Mouse (Mus musculus): ENCODE measurements around the gene Rnaseh2b. TPM values are rescaled to one million over a fixed set of nuclear protein-coding genes. Genes with fewer than 3 reads are reported as not detected.

Rnaseh2b gene
- total and polyA plus RNA-seq, 3 experiments = 16.8 to 88.9 (median 40.0) TPM

- no peaks in the 10 kb centered on the region for H3K27me3 ChIP-seq (ENCODE audit: insufficient read depth, low read length)
- H3K36me3 ChIP-seq (replicated peaks) = peaks cover 31% of the 10 kb centered on the region
- DNase-seq (ENCODE audit: low spot score) = peak; percentile 82
- TF ChIP-seq GATA1 (IDR thresholded peaks at IDR 0.05; ENCODE audit: borderline replicate concordance, low read length) (no peak), CTCF (IDR thresholded peaks at IDR 0.05; ENCODE audit: low read depth, low read length) (no peak), POLR2AphosphoS5 (IDR thresholded peaks at IDR 0.05; ENCODE audit: insufficient replicate concordance, low read depth, low read length) (no peak), TAL1 (conservative IDR thresholded peaks at IDR 0.05; ENCODE audit: low read depth, low read length) (no peak), GATA2 (IDR thresholded peaks at IDR 0.05; ENCODE audit: borderline replicate concordance, low read depth, low read length) (no peak)
- H3K9me3 ChIP-seq (replicated peaks) = no peaks in the 10 kb centered on the region
- H3K4me1 ChIP-seq (ENCODE audit: insufficient read depth, low read depth, low read length) = peaks cover 62% of the 10 kb centered on the region
- peak; percentile 72 for ATAC-seq (ENCODE audit: extremely low read depth, insufficient number of reproducible peaks, low FRiP score, poor library complexity, severe bottlenecking)
- H3K4me3 ChIP-seq (ENCODE audit: low read depth, low read length) = peak overlapping the region; percentile 78
These were observed 39.7 kb downstream of the Rnaseh2b start for GRCm38 (mm10) chr14:62331866-62332619.

GRCm38 (mm10) chr14:62333909-62334687 lies 41.7 kb downstream of the Rnaseh2b start:
- peak; percentile 29 for DNase-seq (ENCODE audit: low spot score)
- no peaks in the 10 kb centered on the region for H3K27me3 ChIP-seq (ENCODE audit: insufficient read depth, low read length)
- ATAC-seq (ENCODE audit: extremely low read depth, insufficient number of reproducible peaks, low FRiP score, poor library complexity, severe bottlenecking) = no peak
- H3K4me3 ChIP-seq (ENCODE audit: low read depth, low read length) = no peak overlapping the region; the same call in 1 of the 2 replicates
- TF ChIP-seq GATA2 (IDR thresholded peaks at IDR 0.05; ENCODE audit: borderline replicate concordance, low read depth, low read length) (no peak), POLR2AphosphoS5 (IDR thresholded peaks at IDR 0.05; ENCODE audit: insufficient replicate concordance, low read depth, low read length) (no peak), GATA1 (IDR thresholded peaks at IDR 0.05; ENCODE audit: borderline replicate concordance, low read length) (no peak), TAL1 (conservative IDR thresholded peaks at IDR 0.05; ENCODE audit: low read depth, low read length) (no peak), CTCF (IDR thresholded peaks at IDR 0.05; ENCODE audit: low read depth, low read length) (no peak)
- H3K4me1 ChIP-seq (ENCODE audit: insufficient read depth, low read depth, low read length) = peaks cover 69% of the 10 kb centered on the region
- peaks cover 45% of the 10 kb centered on the region for H3K36me3 ChIP-seq (replicated peaks)
- H3K9me3 ChIP-seq (replicated peaks) = no peaks in the 10 kb centered on the region

GRCm38 (mm10) chr14:62339196-62339595 lies 46.8 kb downstream of the Rnaseh2b start:
- Histone ChIP-seq H3K36me3 (replicated peaks) (peaks cover 68% of the 10 kb centered on the region), H3K9me3 (replicated peaks) (no peaks in the 10 kb centered on the region), H3K4me3 (ENCODE audit: low read depth, low read length) (no peak overlapping the region), H3K27me3 (ENCODE audit: insufficient read depth, low read length) (no peaks in the 10 kb centered on the region), H3K4me1 (ENCODE audit: insufficient read depth, low read depth, low read length) (peaks cover 62% of the 10 kb centered on the region)
- TF ChIP-seq TAL1 (conservative IDR thresholded peaks at IDR 0.05; ENCODE audit: low read depth, low read length) (no peak), GATA2 (IDR thresholded peaks at IDR 0.05; ENCODE audit: borderline replicate concordance, low read depth, low read length) (no peak), POLR2AphosphoS5 (IDR thresholded peaks at IDR 0.05; ENCODE audit: insufficient replicate concordance, low read depth, low read length) (no peak), GATA1 (IDR thresholded peaks at IDR 0.05; ENCODE audit: borderline replicate concordance, low read length) (no peak), CTCF (IDR thresholded peaks at IDR 0.05; ENCODE audit: low read depth, low read length) (no peak)
- DNase-seq (ENCODE audit: low spot score) = no peak
- no peak for ATAC-seq (ENCODE audit: extremely low read depth, insufficient number of reproducible peaks, low FRiP score, poor library complexity, severe bottlenecking)

GRCm38 (mm10) chr14:62341887-62342642 lies 49.7 kb downstream of the Rnaseh2b start:
- H3K27me3 ChIP-seq (ENCODE audit: insufficient read depth, low read length) = no peaks in the 10 kb centered on the region
- H3K36me3 ChIP-seq (replicated peaks) = peaks cover 64% of the 10 kb centered on the region
- no peak for DNase-seq (ENCODE audit: low spot score)
- peaks cover 50% of the 10 kb centered on the region for H3K4me1 ChIP-seq (ENCODE audit: insufficient read depth, low read depth, low read length)
- H3K9me3 ChIP-seq (replicated peaks) = no peaks in the 10 kb centered on the region
- H3K4me3 ChIP-seq (ENCODE audit: low read depth, low read length) = no peak overlapping the region; the same call in 1 of the 2 replicates
- TF ChIP-seq TAL1 (conservative IDR thresholded peaks at IDR 0.05; ENCODE audit: low read depth, low read length) (no peak), POLR2AphosphoS5 (IDR thresholded peaks at IDR 0.05; ENCODE audit: insufficient replicate concordance, low read depth, low read length) (no peak), GATA2 (IDR thresholded peaks at IDR 0.05; ENCODE audit: borderline replicate concordance, low read depth, low read length) (no peak), GATA1 (IDR thresholded peaks at IDR 0.05; ENCODE audit: borderline replicate concordance, low read length) (no peak), CTCF (IDR thresholded peaks at IDR 0.05; ENCODE audit: low read depth, low read length) (no peak)
- no peak for ATAC-seq (ENCODE audit: extremely low read depth, insufficient number of reproducible peaks, low FRiP score, poor library complexity, severe bottlenecking)

GRCm38 (mm10) chr14:62342643-62343144 lies 50.3 kb downstream of the Rnaseh2b start:
- H3K4me3 ChIP-seq (ENCODE audit: low read depth, low read length) = peak overlapping the region; percentile 2; the same call in 1 of the 2 replicates
- H3K36me3 ChIP-seq (replicated peaks) = peaks cover 66% of the 10 kb centered on the region
- H3K27me3 ChIP-seq (ENCODE audit: insufficient read depth, low read length) = no peaks in the 10 kb centered on the region
- DNase-seq (ENCODE audit: low spot score) = peak; percentile 20
- peaks cover 48% of the 10 kb centered on the region for H3K4me1 ChIP-seq (ENCODE audit: insufficient read depth, low read depth, low read length)
- peak; percentile 79 for ATAC-seq (ENCODE audit: extremely low read depth, insufficient number of reproducible peaks, low FRiP score, poor library complexity, severe bottlenecking)
- TF ChIP-seq POLR2AphosphoS5 (IDR thresholded peaks at IDR 0.05; ENCODE audit: insufficient replicate concordance, low read depth, low read length) (no peak), TAL1 (conservative IDR thresholded peaks at IDR 0.05; ENCODE audit: low read depth, low read length) (no peak), CTCF (IDR thresholded peaks at IDR 0.05; ENCODE audit: low read depth, low read length) (no peak), GATA2 (IDR thresholded peaks at IDR 0.05; ENCODE audit: borderline replicate concordance, low read depth, low read length) (no peak)
- no peaks in the 10 kb centered on the region for H3K9me3 ChIP-seq (replicated peaks)
